Mouse (Mus musculus) embryonic facial prominence, embryonic 15.5 days (tissue): ENCODE results near the gene Spock1. TPM values are rescaled to one million over a fixed set of nuclear protein-coding genes. Genes with fewer than 3 reads are reported as not detected.
"Not testable (repeated sequence)": the region's sequence is repeated elsewhere in the genome, so short reads cannot be mapped to it uniquely, and the experiment has no call there.

Experiments
- ATAC-seq: fragments of 200-750 bp; cut with Nextera tagmentation; 2 replicates; pipeline ENCODE4 v1.8.0; 2017; ENCODE audit warnings: low read depth, moderate TSS enrichment; ENCODE audit not compliant: insufficient number of reproducible peaks, low FRiP score, low TSS enrichment
- H3K27ac ChIP-seq: fragments of 300-500 bp; sonication (generic); replicated peaks from 2 replicates; pipeline ENCODE4 v1.5.1; 2015; ENCODE audit warnings: mild to moderate bottlenecking, inconsistent platforms
- H3K27me3 ChIP-seq: fragments of 300-500 bp; sonication (generic); 2 replicates; pipeline ENCODE4 v1.6.1; 2015; ENCODE audit warnings: inconsistent platforms
- H3K36me3 ChIP-seq: fragments of 300-500 bp; sonication (generic); 2 replicates; pipeline ENCODE4 v1.6.1; 2015; ENCODE audit warnings: mild to moderate bottlenecking, inconsistent platforms
- H3K4me1 ChIP-seq: fragments of 300-500 bp; sonication (generic); 2 replicates; pipeline ENCODE4 v1.6.1; 2015; ENCODE audit warnings: inconsistent platforms
- H3K4me2 ChIP-seq: fragments of 300-500 bp; sonication (generic); replicated peaks from 2 replicates; pipeline ENCODE4 v1.6.1; 2015; ENCODE audit warnings: mild to moderate bottlenecking, inconsistent platforms
- H3K4me3 ChIP-seq: fragments of 300-500 bp; sonication (generic); replicated peaks from 2 replicates; pipeline ENCODE4 v1.5.1; 2015; ENCODE audit warnings: mild to moderate bottlenecking, inconsistent platforms
- H3K9ac ChIP-seq: fragments of 300-500 bp; sonication (generic); 2 replicates; pipeline ENCODE4 v1.6.1; 2015; ENCODE audit warnings: inconsistent platforms
- H3K9me3 ChIP-seq: fragments of 300-500 bp; sonication (generic); replicated peaks from 2 replicates; pipeline ENCODE4 v1.6.1; 2016; ENCODE audit warnings: inconsistent platforms
- WGBS: fragments of 180-500 bp; shearing (Covaris S2); methylation state at CpG from one replicate; pipeline ENCODE4 v1.1.7; 2015; 5-methylcytosine and 5-hydroxymethylcytosine counted together
- polyA plus RNA-seq: library from polyadenylated mRNA; unstranded; fragments of >200 nt; fragmentation: Nextera tagmentation; extraction: Ambion mirVana; gene quantifications from 2 replicates; pipeline ENCODE4 v1.2.1, GENCODE M21; 2015

The Spock1 gene
- polyA plus RNA-seq, 1 experiment from 2014 or later = 14.4 TPM

- Histone ChIP-seq H3K27ac (no peak overlapping the region), H3K36me3 (no peaks in the 10 kb centered on the region), H3K4me2 (no peak overlapping the region), H3K9ac (no peak overlapping the region), H3K27me3 (no peaks in the 10 kb centered on the region), H3K4me1 (no peaks in the 10 kb centered on the region), H3K4me3 (no peak overlapping the region), H3K9me3 (no peaks in the 10 kb centered on the region)
- ATAC-seq = no peak
- 85% methylated on average over 8 of the region's 8 CpGs for WGBS
Measured at GRCm38 (mm10) chr13:57488926-57489325, 419.2 kb downstream of the Spock1 start.

- ATAC-seq = no peak
- WGBS = 81% methylated on average over 16 of the region's 16 CpGs
Measured at GRCm38 (mm10) chr13:57484426-57485168, 423.5 kb downstream of the Spock1 start.

GRCm38 (mm10) chr13:57476700-57477099 lies 431.4 kb downstream of the Spock1 start:
- Histone ChIP-seq H3K4me2 (no peak overlapping the region), H3K27me3 (no peaks in the 10 kb centered on the region), H3K9me3 (no peaks in the 10 kb centered on the region), H3K36me3 (no peaks in the 10 kb centered on the region), H3K27ac (no peak overlapping the region), H3K9ac (no peak overlapping the region), H3K4me3 (no peak overlapping the region), H3K4me1 (0 out of 2 replicates have a peak, but pooled peaks cover 2% of the 10 kb centered on the region)
- no peak for ATAC-seq
- WGBS = 33% methylated on average over 6 of the region's 6 CpGs

More at GRCm38 (mm10) chr13:57484426-57485168, 423.5 kb downstream of the Spock1 start:
- H3K9ac ChIP-seq = no peak overlapping the region
- no peaks in the 10 kb centered on the region for H3K4me1 ChIP-seq
- no peaks in the 10 kb centered on the region for H3K9me3 ChIP-seq
- H3K4me3 ChIP-seq = no peak overlapping the region
- no peaks in the 10 kb centered on the region for H3K27me3 ChIP-seq
- H3K4me2 ChIP-seq = no peak overlapping the region
- no peak overlapping the region for H3K27ac ChIP-seq
- no peaks in the 10 kb centered on the region for H3K36me3 ChIP-seq

GRCm38 (mm10) chr13:57474068-57474467 lies 434.1 kb downstream of the Spock1 start:
- no peak overlapping the region for H3K4me2 ChIP-seq
- no peaks in the 10 kb centered on the region for H3K27me3 ChIP-seq
- H3K27ac ChIP-seq = no peak overlapping the region
- 0 out of 2 replicates have a peak, but pooled peaks cover 2% of the 10 kb centered on the region for H3K4me1 ChIP-seq
- WGBS = 53% methylated on average over 2 of the region's 2 CpGs
- H3K4me3 ChIP-seq = no peak overlapping the region
- ATAC-seq = no peak
- H3K9me3 ChIP-seq = no peaks in the 10 kb centered on the region
- no peaks in the 10 kb centered on the region for H3K36me3 ChIP-seq
- no peak overlapping the region for H3K9ac ChIP-seq

- WGBS = 82% methylated on average over 4 of the region's 4 CpGs
- not testable (repeated sequence) for H3K9ac ChIP-seq, H3K27ac ChIP-seq, H3K36me3 ChIP-seq, ATAC-seq, H3K4me2 ChIP-seq, H3K9me3 ChIP-seq, H3K27me3 ChIP-seq, H3K4me1 ChIP-seq, H3K4me3 ChIP-seq
Measured at GRCm38 (mm10) chr13:57470922-57471321, 437.2 kb downstream of the Spock1 start.

- WGBS = 64% methylated on average over 8 of the region's 8 CpGs
- no peak overlapping the region for H3K4me3 ChIP-seq
- H3K4me1 ChIP-seq = no peaks in the 10 kb centered on the region
- H3K27me3 ChIP-seq = no peaks in the 10 kb centered on the region
- no peak overlapping the region for H3K4me2 ChIP-seq
- H3K9me3 ChIP-seq = no peaks in the 10 kb centered on the region
- no peak overlapping the region for H3K27ac ChIP-seq
- no peaks in the 10 kb centered on the region for H3K36me3 ChIP-seq
- H3K9ac ChIP-seq = no peak overlapping the region
- no peak for ATAC-seq
Measured at GRCm38 (mm10) chr13:57459978-57460377, 448.2 kb downstream of the Spock1 start.

GRCm38 (mm10) chr13:57450189-57450821 lies 457.8 kb downstream of the Spock1 start:
- WGBS = 11% methylated on average over 11 of the region's 11 CpGs
- Histone ChIP-seq H3K4me1 (peaks cover 20% of the 10 kb centered on the region), H3K27me3 (no peaks in the 10 kb centered on the region), H3K4me3 (no peak overlapping the region), H3K27ac (no peak overlapping the region), H3K36me3 (no peaks in the 10 kb centered on the region), H3K4me2 (no peak overlapping the region; the same call in 1 of the 2 replicates), H3K9ac (no peak overlapping the region), H3K9me3 (no peaks in the 10 kb centered on the region)
- peak; percentile 47; the same call in 1 of the 2 replicates for ATAC-seq

- no peak overlapping the region for H3K27ac ChIP-seq
- ATAC-seq = no peak
Measured at GRCm38 (mm10) chr13:57448906-57449305, 459.2 kb downstream of the Spock1 start.

GRCm38 (mm10) chr13:57444977-57445376 lies 463.2 kb downstream of the Spock1 start:
- H3K27ac ChIP-seq = no peak overlapping the region
- no peaks in the 10 kb centered on the region for H3K36me3 ChIP-seq
- H3K9me3 ChIP-seq = no peaks in the 10 kb centered on the region
- no peak for ATAC-seq
- H3K4me2 ChIP-seq = no peak overlapping the region
- 76% methylated on average over 3 of the region's 3 CpGs for whole genome bisulfite sequencing
- peaks cover 6% of the 10 kb centered on the region for H3K4me1 ChIP-seq
- no peak overlapping the region for H3K9ac ChIP-seq
- H3K4me3 ChIP-seq = no peak overlapping the region
- no peaks in the 10 kb centered on the region for H3K27me3 ChIP-seq

More at GRCm38 (mm10) chr13:57448906-57449305, 459.2 kb downstream of the Spock1 start:
- H3K9me3 ChIP-seq = no peaks in the 10 kb centered on the region
- no peak overlapping the region for H3K9ac ChIP-seq
- H3K4me3 ChIP-seq = no peak overlapping the region
- H3K4me1 ChIP-seq = peaks cover 20% of the 10 kb centered on the region
- 84% methylated on average over 7 of the region's 7 CpGs for WGBS
- no peak overlapping the region for H3K4me2 ChIP-seq
- H3K27me3 ChIP-seq = no peaks in the 10 kb centered on the region
- H3K36me3 ChIP-seq = no peaks in the 10 kb centered on the region

- no peak for ATAC-seq
- Histone ChIP-seq H3K9me3 (no peaks in the 10 kb centered on the region), H3K27me3 (no peaks in the 10 kb centered on the region), H3K36me3 (no peaks in the 10 kb centered on the region), H3K27ac (no peak overlapping the region), H3K4me3 (no peak overlapping the region), H3K4me1 (0 out of 2 replicates have a peak, but pooled peaks cover 4% of the 10 kb centered on the region), H3K4me2 (no peak overlapping the region), H3K9ac (no peak overlapping the region)
- WGBS = 93% methylated on average over 7 of the region's 7 CpGs
Measured at GRCm38 (mm10) chr13:57440111-57440510, 468.0 kb downstream of the Spock1 start.

- Histone ChIP-seq H3K4me2 (no peak overlapping the region), H3K4me3 (no peak overlapping the region)
- WGBS = 61% methylated on average over 10 of the region's 10 CpGs
Measured at GRCm38 (mm10) chr13:57435726-57436220, 472.4 kb downstream of the Spock1 start.

More at GRCm38 (mm10) chr13:57435726-57436220, 472.4 kb downstream of the Spock1 start:
- Histone ChIP-seq H3K27ac (no peak overlapping the region), H3K9me3 (no peaks in the 10 kb centered on the region), H3K36me3 (no peaks in the 10 kb centered on the region), H3K4me1 (0 out of 2 replicates have a peak, but pooled peaks cover 4% of the 10 kb centered on the region), H3K9ac (no peak overlapping the region), H3K27me3 (no peaks in the 10 kb centered on the region)
- no peak for ATAC-seq
